In the genomic region with DNA sequence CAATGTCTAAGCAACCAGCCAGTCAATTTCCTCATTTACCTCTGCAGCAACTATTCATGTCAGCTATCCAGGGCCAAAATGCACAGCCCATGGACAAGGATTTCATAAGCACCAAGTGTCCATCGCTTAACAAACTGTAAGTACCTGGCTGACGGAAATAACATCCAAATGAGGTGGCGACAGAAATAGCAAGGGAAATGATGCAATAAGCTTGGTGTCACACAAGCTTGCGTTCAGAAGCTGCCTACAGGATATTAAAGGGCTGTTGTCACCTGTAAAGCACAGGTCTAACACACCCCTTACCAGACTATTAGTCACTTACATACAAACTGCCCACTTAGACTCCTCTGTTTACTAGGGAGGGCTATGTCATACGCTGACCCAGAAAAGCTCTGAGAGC, we compare ENCODE assay signal across 14 mouse cellular contexts. TPM values are rescaled to one million over a fixed set of nuclear protein-coding genes. Genes with fewer than 3 reads are reported as not detected.
A peak's percentile ranks its signal among the peaks of the same experiment; 100 is the strongest.
DNase-seq lines count a peak whose midpoint lies in the region; TF ChIP-seq lines count a peak whose summit lies in the region.
"Had no signal": no experiment of that assay in that cellular context is flagged by ENCODE, and none has a peak within 500 bp of the region (broad histone marks: within the 10 kb centered on the region; RNA-seq: fewer than 3 reads in every experiment).

No protein-coding gene starts in this region.

- H3K79me2 ChIP-seq in liver, adult 2 months (ENCODE audit: control insufficient read depth, insufficient read depth, low read length): peaks cover 13% of the 10 kb centered on the region; the same call in 1 of the 2 replicates

- H3K4me3 ChIP-seq in left cerebral cortex, adult 2 months: no peak overlapping the region
- no peak overlapping the region for H3K4me3 ChIP-seq in brown adipose tissue, adult 24 weeks (ENCODE audit: insufficient read depth, low read depth, low read length)
- H3K4me3 ChIP-seq in liver, adult 2 months (ENCODE audit: insufficient read depth, low read depth, low read length): no peak overlapping the region
- H3K4me3 ChIP-seq: heart, adult 2 months had no signal

- no peak for DNase-seq in left cerebral cortex, adult 2 months (ENCODE audit: extremely low spot score in 1 of 2, low spot score in 2 of 2)
- DNase-seq in left cerebral cortex, postnatal 10 days (ENCODE audit: extremely low spot score in 1 of 2, low spot score in 2 of 2): no peak
- DNase-seq in liver, adult 2 months (ENCODE audit: extremely low read depth, low read depth, low spot score): peak; percentile 81
- DNase-seq in splenic B cell, adult 2 months (ENCODE audit: low read depth, low spot score): peak; percentile 58
- no peak for DNase-seq in left cerebral cortex, postnatal 4 days
- no peak for DNase-seq in thymus, postnatal 14 days
- DNase-seq: forebrain, postnatal 0 days; heart, adult 2 months; layer of hippocampus, postnatal 36 days; thymus, adult 18-20 months had no signal

- intact Hi-C loops in left cerebral cortex, adult 2 months (cut with DNase I): no loop called here
- intact Hi-C loops in left cerebral cortex, postnatal 10 days (cut with DNase I): loop anchor here (5.0 kb wide), 1 partner anchor 37 kb away; a partner anchor contains a TSS
- intact Hi-C loops in left cerebral cortex, postnatal 4 days (cut with DNase I): no loop called here

- no peaks in the 10 kb centered on the region; the same call in 1 of the 2 replicates for H3K4me1 ChIP-seq in brown adipose tissue, adult 24 weeks (ENCODE audit: control insufficient read depth, insufficient read depth, insufficient read length, low read length)
- peaks cover 26% of the 10 kb centered on the region for H3K4me1 ChIP-seq in liver, adult 2 months (ENCODE audit: control insufficient read depth, insufficient read depth, low read length)

- 24% methylated on average over 5 of the region's 5 CpGs for WGBS in liver, adult 2 months

- H3K36me3 ChIP-seq in liver, adult 2 months (ENCODE audit: control insufficient read depth, insufficient read depth, low read length): peaks cover 16% of the 10 kb centered on the region
- H3K36me3 ChIP-seq in splenic B cell, adult 2 months (ENCODE audit: control insufficient read depth, insufficient read depth, low read length, poor library complexity, severe bottlenecking): peaks cover 5% of the 10 kb centered on the region; the same call in 1 of the 2 replicates

- H3K27me3 ChIP-seq in liver, adult 2 months (ENCODE audit: control insufficient read depth, insufficient read depth, low read length): no peaks in the 10 kb centered on the region
- H3K27me3 ChIP-seq in splenic B cell, adult 2 months (ENCODE audit: control insufficient read depth, insufficient read depth, low read length, poor library complexity, severe bottlenecking): no peaks in the 10 kb centered on the region

- TF ChIP-seq POLR2A in liver, adult 2 months (IDR thresholded peaks at IDR 0.05; ENCODE audit: extremely low read depth, insufficient read depth, low read length): no peak

- H3K27ac ChIP-seq in left cerebral cortex, adult 2 months: peak overlapping the region; percentile 44
- peak overlapping the region; percentile 57 for H3K27ac ChIP-seq in brown adipose tissue, adult 24 weeks (replicated peaks; ENCODE audit: low read depth, low read length)
- peak overlapping the region; percentile 97 for H3K27ac ChIP-seq in liver, adult 2 months (replicated peaks; ENCODE audit: insufficient read depth, low read depth, low read length)
- H3K27ac ChIP-seq: heart, adult 2 months had no signal

- H3K9ac ChIP-seq in liver, adult 2 months (ENCODE audit: low read depth, low read length): peak overlapping the region; percentile 36; the same call in 1 of the 2 replicates
- H3K9ac ChIP-seq: kidney, embryonic 15.5 days had no signal

- TF ChIP-seq CTCF in left cerebral cortex, adult 2 months (IDR thresholded peaks at IDR 0.05): no peak
- no peak for TF ChIP-seq CTCF in liver, adult 2 months (IDR thresholded peaks at IDR 0.05; ENCODE audit: low read depth, low read length)

RNA-seq across cellular contexts. Expression of a gene that starts 2.1 kb away (rescaled TPM):
- total RNA-seq in left cerebral cortex, adult 2 months (2021): 100 to 1,000 TPM; 241 to 276 TPM
- total RNA-seq in left cerebral cortex, postnatal 10 days (2021): 100 to 1,000 TPM; 265 to 276 TPM
- polyA plus RNA-seq in brown adipose tissue, adult 24 weeks (2012; ENCODE audit: insufficient read depth, insufficient read length, missing spikeins): 216 and 330 TPM in 2 replicates
- total RNA-seq in liver, adult 2 months (2014; rRNA removed): 94.2 and 121 TPM in 2 replicates
- polyA plus RNA-seq in liver, adult 2 months (2012; rRNA removed): 93.7 and 96.3 TPM in 2 replicates
- total RNA-seq in left cerebral cortex, postnatal 4 days (2021): 100 to 1,000 TPM; 270 to 278 TPM

RNA-seq across cellular contexts. Expression of a gene that starts 38.6 kb away (rescaled TPM):
- 100 to 1,000 TPM; 102 TPM for total RNA-seq in left cerebral cortex, adult 2 months (2021)
- total RNA-seq in left cerebral cortex, postnatal 10 days (2021): 100 to 1,000 TPM; 132 to 137 TPM
- 25.9 and 31.0 TPM in 2 replicates for polyA plus RNA-seq in brown adipose tissue, adult 24 weeks (2012; ENCODE audit: insufficient read depth, insufficient read length, missing spikeins)
- 26.4 and 30.9 TPM in 2 replicates for total RNA-seq in liver, adult 2 months (2014; rRNA removed)
- polyA plus RNA-seq in liver, adult 2 months (2012; rRNA removed): 14.3 and 15.9 TPM in 2 replicates
- 100 to 1,000 TPM; 139 to 141 TPM for total RNA-seq in left cerebral cortex, postnatal 4 days (2021)

RNA-seq across cellular contexts. Expression of a gene that starts 50.1 kb away (rescaled TPM):
- 1 to 10 TPM; 3.1 to 3.3 TPM for total RNA-seq in left cerebral cortex, adult 2 months (2021)
- total RNA-seq in left cerebral cortex, postnatal 10 days (2021): 1 to 10 TPM; 4.0 TPM
- not detected in 2 replicates for polyA plus RNA-seq in brown adipose tissue, adult 24 weeks (2012; ENCODE audit: insufficient read depth, insufficient read length, missing spikeins)
- not detected in 2 replicates for total RNA-seq in liver, adult 2 months (2014; rRNA removed)
- polyA plus RNA-seq in liver, adult 2 months (2012; rRNA removed): not detected in 2 replicates
- 1 to 10 TPM; 2.2 to 2.8 TPM for total RNA-seq in left cerebral cortex, postnatal 4 days (2021)
- total RNA-seq: adrenal gland, adult 18-20 months had no signal
- polyA plus RNA-seq: G1E had no signal

Comparison
In these comparisons a context has a peak if more than half of its experiments do, and no peak if none do; other contexts are left out.
1. DNase-seq: peak in liver, adult 2 months (single experiment) and splenic B cell, adult 2 months (single experiment); none in left cerebral cortex, adult 2 months (0 of 2), left cerebral cortex, postnatal 10 days (0 of 2), left cerebral cortex, postnatal 4 days (single experiment) and thymus, postnatal 14 days (single experiment).
2. H3K27ac ChIP-seq: peak in every context shown above with its lines; median percentile 97 in liver, adult 2 months; 57 in brown adipose tissue, adult 24 weeks; 44 in left cerebral cortex, adult 2 months.